8 mouse cellular contexts compared by ENCODE assay signal in the genomic region with DNA sequence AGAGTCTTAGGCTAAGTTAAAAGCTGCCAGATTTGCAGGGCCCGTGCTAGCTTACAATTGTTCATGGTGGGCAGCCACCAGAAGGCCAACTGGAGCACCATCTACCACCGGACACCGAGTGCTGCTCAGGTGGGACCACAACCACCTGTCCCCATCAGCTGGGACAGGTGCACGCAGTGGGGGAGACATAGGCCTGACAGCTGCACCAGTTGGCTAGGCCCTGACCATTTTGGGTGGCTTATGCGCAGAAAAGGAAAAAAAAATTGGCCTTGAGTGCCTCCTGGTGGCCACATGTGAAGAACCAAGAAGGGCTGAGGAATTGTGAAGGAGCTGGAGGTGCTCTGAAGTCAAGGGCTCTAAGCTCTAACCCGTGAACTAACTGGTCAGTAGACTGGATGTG. TPM values are rescaled to one million over a fixed set of nuclear protein-coding genes. Genes with fewer than 3 reads are reported as not detected.
DNase-seq lines count a peak whose midpoint lies in the region; ATAC-seq and TF ChIP-seq lines count a peak whose summit lies in the region.

No protein-coding gene starts in this region.

- TF ChIP-seq POLR2A in limb, embryonic 14.5 days (IDR thresholded peaks at IDR 0.05; ENCODE audit: borderline replicate concordance, extremely low read depth, insufficient read depth, insufficient read length): no peak

- no peaks in the 10 kb centered on the region for H3K27me3 ChIP-seq in hindbrain, embryonic 15.5 days
- no peaks in the 10 kb centered on the region for H3K27me3 ChIP-seq in limb, embryonic 14.5 days (ENCODE audit: control insufficient read depth, insufficient read depth, low read length)
- no peaks in the 10 kb centered on the region for H3K27me3 ChIP-seq in midbrain, postnatal 0 days (ENCODE audit: insufficient read depth, low read length)
- no peaks in the 10 kb centered on the region for H3K27me3 ChIP-seq in stomach, postnatal 0 days (ENCODE audit: control insufficient read depth, insufficient read depth, low read length)

- TF ChIP-seq CTCF in midbrain, postnatal 0 days (IDR thresholded peaks at IDR 0.05): peak; percentile 84
- peak; percentile 90 for TF ChIP-seq CTCF in stomach, postnatal 0 days (IDR thresholded peaks at IDR 0.05; ENCODE audit: low read depth)

- peak overlapping the region; percentile 86 for H3K27ac ChIP-seq in hindbrain, embryonic 15.5 days (replicated peaks)
- no peak overlapping the region for H3K27ac ChIP-seq in limb, embryonic 14.5 days (replicated peaks; ENCODE audit: low read depth, low read length)
- peak overlapping the region; percentile 75; the same call in 1 of the 2 replicates for H3K27ac ChIP-seq in midbrain, postnatal 0 days (ENCODE audit: low read depth, low read length)
- no peak overlapping the region for H3K27ac ChIP-seq in stomach, postnatal 0 days (replicated peaks)

- H3K9ac ChIP-seq in hindbrain, embryonic 15.5 days: no peak overlapping the region
- no peak overlapping the region for H3K9ac ChIP-seq in limb, embryonic 14.5 days (ENCODE audit: low read depth, low read length, severe bottlenecking)
- H3K9ac ChIP-seq in midbrain, postnatal 0 days (replicated peaks; ENCODE audit: low read length, poor library complexity, severe bottlenecking): no peak overlapping the region
- H3K9ac ChIP-seq in stomach, postnatal 0 days (ENCODE audit: low read length): no peak overlapping the region

- TF ChIP-seq EP300 in stomach, postnatal 0 days (optimal IDR thresholded peaks at IDR 0.05): no peak

- WGBS in hindbrain, embryonic 15.5 days: 16% methylated on average over 6 of the region's 6 CpGs
- WGBS in limb, embryonic 14.5 days: 21% methylated on average over 6 of the region's 6 CpGs
- 20% methylated on average over 6 of the region's 6 CpGs for WGBS in midbrain, postnatal 0 days
- WGBS in stomach, postnatal 0 days: 30% methylated on average over 6 of the region's 6 CpGs

- H3K4me2 ChIP-seq in hindbrain, embryonic 15.5 days: no peak overlapping the region
- no peak overlapping the region for H3K4me2 ChIP-seq in limb, embryonic 14.5 days (replicated peaks; ENCODE audit: low read depth, low read length, severe bottlenecking)
- H3K4me2 ChIP-seq in midbrain, postnatal 0 days (ENCODE audit: low read depth, low read length, poor library complexity, severe bottlenecking): no peak overlapping the region
- no peak overlapping the region for H3K4me2 ChIP-seq in stomach, postnatal 0 days (replicated peaks; ENCODE audit: low read depth)

- H3K4me3 ChIP-seq in hindbrain, embryonic 15.5 days: no peak overlapping the region
- no peak overlapping the region for H3K4me3 ChIP-seq in limb, embryonic 14.5 days (replicated peaks; ENCODE audit: low read length)
- H3K4me3 ChIP-seq in midbrain, postnatal 0 days (ENCODE audit: low read depth, low read length): no peak overlapping the region
- H3K4me3 ChIP-seq in stomach, postnatal 0 days (ENCODE audit: low read depth, low read length): no peak overlapping the region

- peak; percentile 22; the same call in 1 of the 2 replicates for ATAC-seq in frontal cortex, adult (ENCODE audit: low TSS enrichment)
- ATAC-seq in hindbrain, embryonic 15.5 days (ENCODE audit: low FRiP score, low read depth): no peak
- peak; percentile 44; the same call in 1 of the 2 replicates for ATAC-seq in limb, embryonic 14.5 days (ENCODE audit: low FRiP score, low read depth)
- no peak for ATAC-seq in midbrain, postnatal 0 days (ENCODE audit: low FRiP score)
- peak; percentile 22 for ATAC-seq in stomach, postnatal 0 days (ENCODE audit: low FRiP score, low TSS enrichment)

- H3K36me3 ChIP-seq in hindbrain, embryonic 15.5 days: no peaks in the 10 kb centered on the region
- H3K36me3 ChIP-seq in limb, embryonic 14.5 days (ENCODE audit: control insufficient read depth, insufficient read depth, low read length): no peaks in the 10 kb centered on the region
- no peaks in the 10 kb centered on the region for H3K36me3 ChIP-seq in midbrain, postnatal 0 days (ENCODE audit: insufficient read depth, low read length)
- H3K36me3 ChIP-seq in stomach, postnatal 0 days (ENCODE audit: control insufficient read depth, insufficient read depth, low read length): no peaks in the 10 kb centered on the region

- H3K9me3 ChIP-seq in hindbrain, embryonic 15.5 days: no peaks in the 10 kb centered on the region
- H3K9me3 ChIP-seq in limb, embryonic 14.5 days (ENCODE audit: control insufficient read depth, low read length): no peaks in the 10 kb centered on the region
- H3K9me3 ChIP-seq in midbrain, postnatal 0 days (ENCODE audit: low read length): no peaks in the 10 kb centered on the region
- H3K9me3 ChIP-seq in stomach, postnatal 0 days (ENCODE audit: control insufficient read depth, low read length): no peaks in the 10 kb centered on the region

- DNase-seq in 3T3-L1 (ENCODE audit: low read depth, low spot score): peak; percentile 83
- DNase-seq in ES-CJ7 (ENCODE audit: low read depth, low spot score): peak; percentile 78
- peak; percentile 88 for DNase-seq in cerebellum, adult 8-10 months
- DNase-seq in limb, embryonic 14.5 days (ENCODE audit: low spot score): peak; percentile 66
- DNase-seq in midbrain, postnatal 0 days (ENCODE audit: low spot score): peak; percentile 87
- DNase-seq in stomach, postnatal 0 days (ENCODE audit: low spot score): peak; percentile 73

- peaks cover 50% of the 10 kb centered on the region for H3K4me1 ChIP-seq in hindbrain, embryonic 15.5 days (replicated peaks)
- peaks cover 21% of the 10 kb centered on the region for H3K4me1 ChIP-seq in limb, embryonic 14.5 days (ENCODE audit: control insufficient read depth, insufficient read depth, low read length)
- peaks cover 23% of the 10 kb centered on the region for H3K4me1 ChIP-seq in midbrain, postnatal 0 days (ENCODE audit: insufficient read depth, low read length)
- peaks cover 7% of the 10 kb centered on the region for H3K4me1 ChIP-seq in stomach, postnatal 0 days (replicated peaks; ENCODE audit: control insufficient read depth, insufficient read depth)

RNA-seq across cellular contexts. Expression of gene Bag5, which starts 16.8 kb away (rescaled TPM):
- polyA plus RNA-seq in hindbrain, embryonic 15.5 days (2015; fragmentation: Nextera tagmentation; extraction: Ambion mirVana): 65.1 and 67.8 TPM in 2 replicates
- 26.5 and 37.2 TPM in 2 replicates for polyA plus RNA-seq in limb, embryonic 14.5 days (2012; rRNA removed)
- polyA plus RNA-seq in limb, embryonic 14.5 days (2014; fragmentation: Nextera tagmentation; extraction: Ambion mirVana): 61.2 and 63.7 TPM in 2 replicates
- total RNA-seq in midbrain, postnatal 0 days (2014; rRNA removed): 28.7 and 43.5 TPM in 2 replicates
- polyA plus RNA-seq in midbrain, postnatal 0 days (2015; fragmentation: Nextera tagmentation; extraction: Ambion mirVana): 68.7 and 70.8 TPM in 2 replicates
- polyA plus RNA-seq in stomach, postnatal 0 days (2015; fragmentation: Nextera tagmentation; extraction: Ambion mirVana): 34.9 and 36.9 TPM in 2 replicates

RNA-seq across cellular contexts. Expression of gene Apopt1, which starts 16.8 kb away (rescaled TPM):
- polyA plus RNA-seq in hindbrain, embryonic 15.5 days (2015; fragmentation: Nextera tagmentation; extraction: Ambion mirVana): 50.7 and 52.9 TPM in 2 replicates
- polyA plus RNA-seq in limb, embryonic 14.5 days (2012; rRNA removed): 32.7 and 39.7 TPM in 2 replicates
- polyA plus RNA-seq in limb, embryonic 14.5 days (2014; fragmentation: Nextera tagmentation; extraction: Ambion mirVana): 50.7 and 52.3 TPM in 2 replicates
- total RNA-seq in midbrain, postnatal 0 days (2014; rRNA removed): 17.9 and 27.8 TPM in 2 replicates
- 63.1 and 67.0 TPM in 2 replicates for polyA plus RNA-seq in midbrain, postnatal 0 days (2015; fragmentation: Nextera tagmentation; extraction: Ambion mirVana)
- 41.8 and 42.8 TPM in 2 replicates for polyA plus RNA-seq in stomach, postnatal 0 days (2015; fragmentation: Nextera tagmentation; extraction: Ambion mirVana)

RNA-seq across cellular contexts. Expression of gene Trmt61a, which starts 18.3 kb away (rescaled TPM):
- 11.5 and 12.0 TPM in 2 replicates for polyA plus RNA-seq in hindbrain, embryonic 15.5 days (2015; fragmentation: Nextera tagmentation; extraction: Ambion mirVana)
- 30.8 and 47.4 TPM in 2 replicates for polyA plus RNA-seq in limb, embryonic 14.5 days (2012; rRNA removed)
- polyA plus RNA-seq in limb, embryonic 14.5 days (2014; fragmentation: Nextera tagmentation; extraction: Ambion mirVana): 7.2 and 7.3 TPM in 2 replicates
- total RNA-seq in midbrain, postnatal 0 days (2014; rRNA removed): 23.2 and 27.5 TPM in 2 replicates
- 8.4 and 8.7 TPM in 2 replicates for polyA plus RNA-seq in midbrain, postnatal 0 days (2015; fragmentation: Nextera tagmentation; extraction: Ambion mirVana)
- polyA plus RNA-seq in stomach, postnatal 0 days (2015; fragmentation: Nextera tagmentation; extraction: Ambion mirVana): 7.4 and 8.5 TPM in 2 replicates

RNA-seq across cellular contexts. Expression of gene Ckb, which starts 24.1 kb away (rescaled TPM):
- 1,741 and 1,830 TPM in 2 replicates for polyA plus RNA-seq in hindbrain, embryonic 15.5 days (2015; fragmentation: Nextera tagmentation; extraction: Ambion mirVana)
- 133 and 168 TPM in 2 replicates for polyA plus RNA-seq in limb, embryonic 14.5 days (2012; rRNA removed)
- 94.7 and 106 TPM in 2 replicates for polyA plus RNA-seq in limb, embryonic 14.5 days (2014; fragmentation: Nextera tagmentation; extraction: Ambion mirVana)
- 1,673 and 2,112 TPM in 2 replicates for total RNA-seq in midbrain, postnatal 0 days (2014; rRNA removed)
- polyA plus RNA-seq in midbrain, postnatal 0 days (2015; fragmentation: Nextera tagmentation; extraction: Ambion mirVana): 1,654 and 1,809 TPM in 2 replicates
- 532 and 573 TPM in 2 replicates for polyA plus RNA-seq in stomach, postnatal 0 days (2015; fragmentation: Nextera tagmentation; extraction: Ambion mirVana)

Comparison
In these comparisons a context has a peak if more than half of its experiments do, and no peak if none do; other contexts are left out.
1. ATAC-seq: peak in frontal cortex, adult (single experiment), limb, embryonic 14.5 days (single experiment) and stomach, postnatal 0 days (single experiment); none in hindbrain, embryonic 15.5 days (single experiment) and midbrain, postnatal 0 days (single experiment).
2. H3K27ac ChIP-seq: peak in hindbrain, embryonic 15.5 days (single experiment) and midbrain, postnatal 0 days (single experiment); none in limb, embryonic 14.5 days (single experiment) and stomach, postnatal 0 days (single experiment).
3. Peak in every context shown above with its lines, with median percentiles within 50 percentile points of each other: DNase-seq.